Mouse (Mus musculus): ENCODE results near the gene Clip2. TPM values are rescaled to one million over a fixed set of nuclear protein-coding genes. Genes with fewer than 3 reads are reported as not detected.

Clip2 gene
- polyA plus RNA-seq, 1 experiment = 14.2 TPM

DNA sequence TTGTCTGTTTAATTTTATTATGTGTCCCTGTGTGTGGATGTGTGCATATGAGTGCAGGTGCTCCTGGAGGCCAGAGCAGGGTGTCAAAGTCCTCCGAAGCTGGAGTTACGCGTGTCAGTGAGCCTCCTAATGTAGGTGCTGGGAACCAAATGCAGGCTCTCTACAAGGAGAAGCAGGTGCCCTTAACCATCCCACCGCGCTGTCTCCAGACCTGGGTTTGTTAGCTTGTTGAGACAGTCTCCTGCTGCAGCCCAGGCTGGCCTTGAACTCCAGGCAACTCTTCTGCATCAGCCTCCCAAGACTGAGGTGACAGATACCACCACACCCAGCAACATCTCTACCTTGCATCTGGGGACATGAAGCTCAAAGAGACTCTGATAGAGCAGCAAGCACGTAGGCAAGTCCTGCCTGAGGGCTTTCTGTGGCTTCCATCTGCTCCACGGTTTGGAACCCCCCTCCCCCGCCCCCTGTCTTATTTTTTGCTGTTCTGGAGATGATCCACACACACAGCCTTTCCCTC, 85.1 kb downstream of the Clip2 start:
- no peak overlapping the region for H3K4me2 ChIP-seq (ENCODE audit: low read depth)
- H3K36me3 ChIP-seq (ENCODE audit: control insufficient read depth, insufficient read depth) = no peaks in the 10 kb centered on the region
- no peaks in the 10 kb centered on the region for H3K27me3 ChIP-seq (ENCODE audit: control insufficient read depth, insufficient read depth, insufficient read length)
- no peaks in the 10 kb centered on the region for H3K79me2 ChIP-seq (ENCODE audit: control insufficient read depth, insufficient read depth)
- TF ChIP-seq MYOG (IDR thresholded peaks at IDR 0.05; ENCODE audit: control insufficient read depth in 1 of 3, insufficient read depth in 1 of 3, insufficient read length in 2 of 3, low read depth in 2 of 3) = no peak
- no peak for TF ChIP-seq MYOD1 (IDR thresholded peaks at IDR 0.05; ENCODE audit: control insufficient read depth in 1 of 3, insufficient read length in 2 of 3, low read depth in 2 of 3)
- TF ChIP-seq MAX (IDR thresholded peaks at IDR 0.05; ENCODE audit: low read depth) = no peak
- no peak for TF ChIP-seq TCF3 (IDR thresholded peaks at IDR 0.05; ENCODE audit: insufficient read length, low read depth)
- TF ChIP-seq POLR2A (IDR thresholded peaks at IDR 0.05; ENCODE audit: insufficient read length, low read depth) = no peak
- TF ChIP-seq E2F4 (IDR thresholded peaks at IDR 0.05; ENCODE audit: insufficient read depth) = no peak
- no peak for TF ChIP-seq TCF12 (IDR thresholded peaks at IDR 0.05; ENCODE audit: insufficient read depth, poor library complexity, severe bottlenecking)
- H3K4me3 ChIP-seq = no peak overlapping the region
- no peak overlapping the region for H3ac ChIP-seq (ENCODE audit: control insufficient read depth, insufficient read length)

DNA sequence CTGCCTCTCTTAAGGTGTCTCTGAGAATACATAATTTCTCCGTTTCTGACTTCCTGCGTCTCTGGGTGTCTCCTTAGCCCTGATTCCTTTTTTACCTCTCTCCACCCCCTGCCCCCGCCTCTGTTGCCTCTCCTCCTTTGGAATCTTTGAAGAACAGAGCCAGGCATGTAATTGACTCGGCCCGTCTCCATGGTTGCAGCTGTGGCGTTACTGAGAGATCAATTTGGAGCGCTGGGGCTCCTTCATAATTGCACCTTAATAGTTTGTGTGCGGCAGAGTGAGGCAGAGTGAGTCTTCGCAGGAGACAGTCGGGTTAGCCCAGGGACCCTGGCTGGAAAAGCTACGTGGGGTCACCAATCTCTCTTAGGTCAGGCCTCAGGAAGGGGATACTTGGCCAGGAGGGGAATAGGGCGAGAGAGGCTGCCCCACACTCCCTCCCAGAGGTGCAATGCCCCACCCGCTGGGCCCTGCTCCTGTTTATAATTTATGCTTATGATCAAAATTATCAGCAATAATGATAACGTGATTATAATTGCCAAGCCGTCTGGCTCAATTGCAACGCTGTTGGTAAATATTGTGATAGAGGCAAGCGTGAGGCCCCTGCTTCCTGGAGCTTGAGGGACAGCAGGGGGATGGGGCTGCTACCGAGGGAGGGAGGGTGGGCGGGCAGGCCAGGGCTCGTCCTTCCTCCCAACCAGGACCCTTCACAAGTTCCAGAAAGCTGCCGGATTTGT, 85.8 kb downstream of the Clip2 start:
- H3K36me3 ChIP-seq (ENCODE audit: control insufficient read depth, insufficient read depth) = no peaks in the 10 kb centered on the region
- no peak overlapping the region for H3ac ChIP-seq (ENCODE audit: control insufficient read depth, insufficient read length)
- H3K27me3 ChIP-seq (ENCODE audit: control insufficient read depth, insufficient read depth, insufficient read length) = no peaks in the 10 kb centered on the region
- H3K4me3 ChIP-seq = no peak overlapping the region
- no peak overlapping the region for H3K4me2 ChIP-seq (ENCODE audit: low read depth)
- TF ChIP-seq MYOD1 (IDR thresholded peaks at IDR 0.05; ENCODE audit: control insufficient read depth in 1 of 3, insufficient read length in 2 of 3, low read depth in 2 of 3) (no peak), SRF (IDR thresholded peaks at IDR 0.05; ENCODE audit: control insufficient read depth, insufficient read length, low read depth) (no peak), E2F4 (IDR thresholded peaks at IDR 0.05; ENCODE audit: insufficient read depth) (no peak), CEBPB (IDR thresholded peaks at IDR 0.05; ENCODE audit: insufficient read depth, poor library complexity, severe bottlenecking) (no peak), USF1 (IDR thresholded peaks at IDR 0.05; ENCODE audit: low read depth) (no peak), POLR2AphosphoS2 (IDR thresholded peaks at IDR 0.05; ENCODE audit: insufficient read length, low read depth) (no peak), TCF3 (IDR thresholded peaks at IDR 0.05; ENCODE audit: insufficient read length, low read depth) (no peak), MYOG (IDR thresholded peaks at IDR 0.05; ENCODE audit: control insufficient read depth in 1 of 3, insufficient read depth in 1 of 3, insufficient read length in 2 of 3, low read depth in 2 of 3) (no peak), MAX (IDR thresholded peaks at IDR 0.05; ENCODE audit: low read depth) (no peak)
- no peaks in the 10 kb centered on the region for H3K79me2 ChIP-seq (ENCODE audit: control insufficient read depth, insufficient read depth)

DNA sequence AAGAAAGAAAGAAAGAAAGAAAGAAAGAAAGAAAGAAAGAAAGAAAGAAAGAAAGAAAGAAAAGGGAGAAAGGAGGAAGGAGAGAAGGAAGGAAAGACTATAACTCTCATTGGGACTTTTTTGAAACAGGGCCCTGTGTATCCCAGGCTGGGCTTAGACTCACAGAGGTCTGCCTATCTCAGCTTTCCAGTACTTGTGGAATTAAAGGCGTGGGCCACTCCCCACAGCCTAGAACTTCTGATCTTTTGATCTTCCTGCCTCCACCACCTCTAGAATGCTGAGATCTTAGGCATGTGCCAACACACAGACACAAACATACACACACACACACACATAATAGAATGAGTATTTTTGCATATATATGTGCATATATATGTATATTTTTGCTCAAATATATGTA, 87.0 kb downstream of the Clip2 start:
- Histone ChIP-seq H3K36me3 (ENCODE audit: control insufficient read depth, insufficient read depth) (no peaks in the 10 kb centered on the region), H3K4me2 (ENCODE audit: low read depth) (no peak overlapping the region), H3ac (ENCODE audit: control insufficient read depth, insufficient read length) (no peak overlapping the region), H3K27me3 (ENCODE audit: control insufficient read depth, insufficient read depth, insufficient read length) (no peaks in the 10 kb centered on the region), H3K4me3 (no peak overlapping the region), H3K79me2 (ENCODE audit: control insufficient read depth, insufficient read depth) (no peaks in the 10 kb centered on the region)
- TF ChIP-seq POLR2A (IDR thresholded peaks at IDR 0.05; ENCODE audit: insufficient read length, low read depth) (no peak), MAX (IDR thresholded peaks at IDR 0.05; ENCODE audit: low read depth) (no peak), REST (IDR thresholded peaks at IDR 0.05; ENCODE audit: insufficient read depth, insufficient read length) (no peak), TCF3 (IDR thresholded peaks at IDR 0.05; ENCODE audit: insufficient read length, low read depth) (no peak), MYOD1 (IDR thresholded peaks at IDR 0.05; ENCODE audit: control insufficient read depth in 1 of 3, insufficient read length in 2 of 3, low read depth in 2 of 3) (no peak), E2F4 (IDR thresholded peaks at IDR 0.05; ENCODE audit: insufficient read depth) (no peak)

- Histone ChIP-seq H3K36me3 (ENCODE audit: control insufficient read depth, insufficient read depth) (no peaks in the 10 kb centered on the region), H3K27me3 (ENCODE audit: control insufficient read depth, insufficient read depth, insufficient read length) (no peaks in the 10 kb centered on the region), H3K4me2 (ENCODE audit: low read depth) (no peak overlapping the region), H3K79me2 (ENCODE audit: control insufficient read depth, insufficient read depth) (no peaks in the 10 kb centered on the region), H3ac (ENCODE audit: control insufficient read depth, insufficient read length) (no peak overlapping the region), H3K4me3 (no peak overlapping the region)
- no peak for TF ChIP-seq REST (IDR thresholded peaks at IDR 0.05; ENCODE audit: insufficient read depth, insufficient read length)
- TF ChIP-seq POLR2AphosphoS2 (IDR thresholded peaks at IDR 0.05; ENCODE audit: insufficient read length, low read depth) = no peak
- TF ChIP-seq E2F4 (IDR thresholded peaks at IDR 0.05; ENCODE audit: insufficient read depth) = no peak
- no peak for TF ChIP-seq USF1 (IDR thresholded peaks at IDR 0.05; ENCODE audit: low read depth)
- TF ChIP-seq TCF12 (IDR thresholded peaks at IDR 0.05; ENCODE audit: insufficient read depth, poor library complexity, severe bottlenecking) = no peak
These were observed 88.0 kb downstream of the Clip2 start for GRCm38 (mm10) chr5:134464225-134464624.

DNA sequence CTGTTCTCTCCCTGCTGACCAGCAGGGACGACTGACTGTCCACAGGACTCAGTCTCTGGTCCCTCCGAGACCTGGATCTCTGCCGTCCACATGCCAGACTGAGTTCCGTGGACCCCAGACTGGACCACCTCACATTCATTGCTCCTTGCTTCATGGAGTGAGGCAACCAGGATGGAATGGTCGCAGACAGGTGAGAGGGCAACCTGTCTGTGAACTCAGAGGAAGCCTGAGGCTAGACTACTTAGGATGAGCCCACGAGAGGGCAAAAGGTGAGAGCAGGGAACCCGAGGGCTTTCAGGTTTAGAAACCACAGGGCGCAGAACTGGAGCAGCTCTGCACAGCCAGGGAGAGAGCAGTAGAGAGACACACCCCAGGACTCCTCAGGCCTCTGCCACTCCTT, 89.5 kb downstream of the Clip2 start:
- Histone ChIP-seq H3K79me2 (ENCODE audit: control insufficient read depth, insufficient read depth) (no peaks in the 10 kb centered on the region), H3K4me2 (ENCODE audit: low read depth) (no peak overlapping the region), H3K4me3 (no peak overlapping the region), H3ac (ENCODE audit: control insufficient read depth, insufficient read length) (no peak overlapping the region), H3K36me3 (ENCODE audit: control insufficient read depth, insufficient read depth) (no peaks in the 10 kb centered on the region), H3K27me3 (ENCODE audit: control insufficient read depth, insufficient read depth, insufficient read length) (no peaks in the 10 kb centered on the region)
- TF ChIP-seq CEBPB (IDR thresholded peaks at IDR 0.05; ENCODE audit: insufficient read depth, poor library complexity, severe bottlenecking) (no peak), MAX (IDR thresholded peaks at IDR 0.05; ENCODE audit: low read depth) (no peak), MYOD1 (IDR thresholded peaks at IDR 0.05; ENCODE audit: control insufficient read depth in 1 of 3, insufficient read length in 2 of 3, low read depth in 2 of 3) (no peak), SRF (IDR thresholded peaks at IDR 0.05; ENCODE audit: control insufficient read depth, insufficient read length, low read depth) (no peak)
